In the genomic region with DNA sequence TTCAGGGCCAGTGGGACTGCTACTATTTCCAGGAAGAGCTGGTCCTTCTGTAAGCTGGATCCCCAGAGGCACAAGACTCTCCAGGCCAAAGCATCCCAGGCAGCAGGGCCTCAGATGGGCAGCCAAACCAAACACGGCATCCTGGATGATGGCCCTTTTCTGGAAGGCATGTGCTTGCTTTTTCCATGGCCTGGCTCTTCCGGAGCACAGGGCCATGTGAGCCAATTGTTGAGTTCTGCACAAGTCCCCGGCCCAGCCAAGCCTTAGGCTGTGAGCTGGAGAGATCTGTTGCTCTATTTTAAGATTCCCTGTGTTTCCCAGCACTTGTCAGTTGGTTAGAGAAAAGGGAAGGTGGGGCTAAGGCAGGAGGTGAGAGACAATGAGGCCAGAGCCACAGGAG, we compare ENCODE assay signal across 12 mouse cellular contexts. TPM values are rescaled to one million over a fixed set of nuclear protein-coding genes. Genes with fewer than 3 reads are reported as not detected.
A peak's percentile ranks its signal among the peaks of the same experiment; 100 is the strongest.
DNase-seq lines count a peak whose midpoint lies in the region; ATAC-seq and TF ChIP-seq lines count a peak whose summit lies in the region.
"Had no signal": no experiment of that assay in that cellular context is flagged by ENCODE, and none has a peak within 500 bp of the region (broad histone marks: within the 10 kb centered on the region; RNA-seq: fewer than 3 reads in every experiment).

No protein-coding gene starts in this region.

- no peak overlapping the region for H3K4me2 ChIP-seq in kidney, embryonic 14.5 days (replicated peaks; ENCODE audit: low read depth, low read length)
- H3K4me2 ChIP-seq: forebrain, embryonic 15.5 days; lung, embryonic 15.5 days had no signal

- H3K4me1 ChIP-seq in kidney, embryonic 14.5 days (ENCODE audit: control insufficient read depth, insufficient read depth, low read length): peaks cover 4% of the 10 kb centered on the region; the same call in 1 of the 2 replicates
- peaks cover 8% of the 10 kb centered on the region; the same call in 1 of the 2 replicates for H3K4me1 ChIP-seq in cortical plate, adult 2 months (ENCODE audit: control insufficient read depth, insufficient read depth, low read length)
- H3K4me1 ChIP-seq: lung, embryonic 15.5 days had no signal

- H3K27me3 ChIP-seq in kidney, embryonic 14.5 days (ENCODE audit: control insufficient read depth, insufficient read depth, low read length): no peaks in the 10 kb centered on the region
- H3K27me3 ChIP-seq: forebrain, embryonic 15.5 days; lung, embryonic 15.5 days had no signal

- no peak overlapping the region for H3K9ac ChIP-seq in kidney, embryonic 14.5 days (ENCODE audit: low read depth, low read length)
- H3K9ac ChIP-seq: forebrain, embryonic 15.5 days; lung, embryonic 15.5 days had no signal

- no peaks in the 10 kb centered on the region for H3K9me3 ChIP-seq in kidney, embryonic 14.5 days (ENCODE audit: control insufficient read depth, low read length)
- H3K9me3 ChIP-seq: forebrain, embryonic 15.5 days; lung, embryonic 15.5 days had no signal

- ATAC-seq in kidney, embryonic 14.5 days (ENCODE audit: low FRiP score, low TSS enrichment): no peak
- ATAC-seq in megakaryocyte, adult 5-6 weeks (ENCODE audit: poor library complexity, severe bottlenecking): no peak
- ATAC-seq: forebrain, embryonic 15.5 days had no signal

- 65% methylated on average over 3 of the region's 3 CpGs for WGBS in kidney, embryonic 14.5 days

- DNase-seq in kidney, adult 11 months: peak; percentile 50
- peak; percentile 84 to 86 for DNase-seq in heart, adult 9 months (ENCODE audit: low spot score in 2 of 2)
- DNase-seq in kidney, adult 9 months: peak; percentile 40
- DNase-seq in right cerebral cortex, adult 2 months (ENCODE audit: low spot score in 2 of 2): no peak
- no peak for DNase-seq in layer of hippocampus, adult 8-10 months (ENCODE audit: low spot score in 2 of 2)
- DNase-seq: thymus, adult 18-20 months had no signal

- H3K36me3 ChIP-seq in kidney, embryonic 14.5 days (ENCODE audit: control insufficient read depth, insufficient read depth, low read length): no peaks in the 10 kb centered on the region
- H3K36me3 ChIP-seq: forebrain, embryonic 15.5 days; lung, embryonic 15.5 days had no signal

- no peak for TF ChIP-seq CTCF in cortical plate, adult 2 months (IDR thresholded peaks at IDR 0.05; ENCODE audit: extremely low read depth, insufficient read depth, low read length)

- no peak overlapping the region for H3K4me3 ChIP-seq in kidney, embryonic 14.5 days (ENCODE audit: low read length)
- H3K4me3 ChIP-seq in cortical plate, adult 2 months (ENCODE audit: insufficient read depth, low read length): no peak overlapping the region
- H3K4me3 ChIP-seq: forebrain, embryonic 15.5 days; lung, embryonic 15.5 days had no signal

- TF ChIP-seq POLR2A in cortical plate, adult 2 months (IDR thresholded peaks at IDR 0.05; ENCODE audit: extremely low read depth, insufficient read depth, low read length): no peak

- no peak overlapping the region for H3K27ac ChIP-seq in kidney, embryonic 14.5 days (ENCODE audit: low read depth, low read length)
- peak overlapping the region; percentile 76; the same call in 1 of the 2 replicates for H3K27ac ChIP-seq in cortical plate, adult 2 months (ENCODE audit: insufficient read depth, low read length)
- H3K27ac ChIP-seq: forebrain, embryonic 15.5 days; lung, embryonic 15.5 days had no signal

RNA-seq across cellular contexts. Expression of a gene that starts 9.5 kb away (rescaled TPM):
- polyA plus RNA-seq in kidney, embryonic 14.5 days (2014; fragmentation: Nextera tagmentation; extraction: Ambion mirVana): 1.5 and 2.7 TPM in 2 replicates
- 10.9 and 13.4 TPM in 2 replicates for polyA plus RNA-seq in cortical plate, adult 2 months (2012; rRNA removed)
- not detected in 2 replicates for total RNA-seq in megakaryocyte, adult 5-6 weeks (2015)
- not detected in 2 replicates for total RNA-seq in megakaryocyte, adult 5-6 weeks (2017)
- total RNA-seq in layer of hippocampus, adult 8-10 months (2022): 1 to 10 TPM; 5.3 to 8.8 (median 7.4) TPM
- total RNA-seq: MEL had no signal

RNA-seq across cellular contexts. Expression of a gene that starts 18.6 kb away (rescaled TPM):
- 6.5 and 7.5 TPM in 2 replicates for polyA plus RNA-seq in kidney, embryonic 14.5 days (2014; fragmentation: Nextera tagmentation; extraction: Ambion mirVana)
- 15.0 and 17.5 TPM in 2 replicates for polyA plus RNA-seq in cortical plate, adult 2 months (2012; rRNA removed)
- 50.2 and 54.4 TPM in 2 replicates for total RNA-seq in megakaryocyte, adult 5-6 weeks (2015)
- total RNA-seq in megakaryocyte, adult 5-6 weeks (2017): 60.5 and 74.1 TPM in 2 replicates
- total RNA-seq in layer of hippocampus, adult 8-10 months (2022): 10 to 100 TPM in 1 of 4 experiments, 1 to 10 TPM in 3; 7.9 to 10.0 (median 8.9) TPM

Comparison
In these comparisons a context has a peak if more than half of its experiments do, and no peak if none do; other contexts are left out.
1. DNase-seq: peak in kidney, adult 11 months (single experiment), heart, adult 9 months (2 of 2) and kidney, adult 9 months (single experiment); none in right cerebral cortex, adult 2 months (0 of 2) and layer of hippocampus, adult 8-10 months (0 of 2).
2. RNA of a gene that starts 9.5 kb away (total RNA-seq): 5.3 to 8.8 TPM in layer of hippocampus, adult 8-10 months; not detected in megakaryocyte, adult 5-6 weeks; every median in the first group is over 4 times any median in the second.
3. RNA of a gene that starts 18.6 kb away (total RNA-seq): 50.2 to 74.1 TPM in megakaryocyte, adult 5-6 weeks; 7.9 to 10.0 TPM in layer of hippocampus, adult 8-10 months; every median in the first group is over 4 times any median in the second.